8 mouse cellular contexts compared by ENCODE assay signal in the genomic region with DNA sequence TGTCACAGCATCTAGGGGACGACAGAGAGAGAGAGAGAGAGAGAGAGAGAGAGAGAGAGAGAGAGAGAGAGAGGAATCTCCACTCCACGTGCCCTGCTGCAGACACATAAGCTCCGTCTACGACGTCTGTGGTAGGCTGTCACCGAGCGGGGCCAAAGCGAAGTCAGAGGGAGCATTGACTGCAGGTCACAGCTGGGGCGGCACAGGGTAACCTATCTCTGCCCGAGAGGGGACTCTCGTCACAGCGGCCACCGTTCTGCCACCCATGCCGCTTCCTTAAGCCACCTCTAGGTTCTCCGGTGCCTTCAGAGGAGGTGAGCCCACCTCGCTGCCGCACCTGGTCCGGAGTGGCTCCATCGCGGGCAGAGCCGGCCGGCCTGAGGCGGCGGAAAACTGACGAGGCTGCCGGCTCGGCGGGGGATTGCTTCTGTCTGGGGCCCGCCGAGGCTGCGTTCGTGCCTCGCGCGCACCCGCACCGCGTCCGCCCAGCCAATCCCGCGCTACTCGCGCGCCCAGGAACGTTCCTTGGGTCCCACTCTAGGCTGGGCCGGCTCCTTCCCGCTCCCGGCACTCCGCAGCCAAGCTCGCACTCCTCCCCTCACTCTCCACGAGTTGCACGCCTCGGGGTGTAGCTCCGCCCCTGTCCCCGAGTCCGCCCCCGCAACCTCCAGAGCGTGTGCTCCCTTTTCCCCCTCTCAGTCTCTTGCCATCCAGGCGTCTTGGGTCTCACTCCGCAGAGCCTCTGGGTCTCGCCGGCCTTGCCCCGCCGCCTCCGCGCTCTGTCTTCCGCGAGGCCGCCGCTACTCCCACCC. TPM values are rescaled to one million over a fixed set of nuclear protein-coding genes. Genes with fewer than 3 reads are reported as not detected.
DNase-seq lines count a peak whose midpoint lies in the region; ATAC-seq lines count a peak whose summit lies in the region.

A gene (plus strand): TSS at position 673 of the 812 bp plus-strand sequence.

- H3K4me2 ChIP-seq in hindbrain, embryonic 14.5 days (replicated peaks), result peak within 1 kb of the TSS; percentile 53

- H3K27ac ChIP-seq in hindbrain, embryonic 14.5 days, result peak within 1 kb of the TSS; percentile 96

- DNase-seq in R1 (ENCODE audit: low read depth, low spot score), result peak; percentile 95
- DNase-seq in cerebellum, postnatal 25 days, result peak; percentile 93 to 94
- peak; percentile 81 to 84 for DNase-seq in frontal cortex, postnatal 25 days (ENCODE audit: low spot score in 2 of 2)
- DNase-seq in hindbrain, embryonic 14.5 days (ENCODE audit: low spot score), result peak; percentile 90
- peak; percentile 89 for DNase-seq in left cerebral cortex, adult 11 months (ENCODE audit: low spot score)
- DNase-seq in lung, postnatal 4 days, result peak; percentile 90 to 95
- DNase-seq in retina, postnatal 7 days (ENCODE audit: low read depth, low spot score), result peak; percentile 80
- DNase-seq in urinary bladder, postnatal 10 days (ENCODE audit: low spot score), result peak; percentile 48

- under 1% methylated on average over 68 of the region's 70 CpGs for WGBS in hindbrain, embryonic 14.5 days

- H3K9ac ChIP-seq in hindbrain, embryonic 14.5 days, result peak within 1 kb of the TSS; percentile 92

- H3K27me3 ChIP-seq in hindbrain, embryonic 14.5 days (ENCODE audit: control insufficient read depth, insufficient read depth, low read length), result no peaks in the 10 kb centered on the region

- no peaks in the 10 kb centered on the region for H3K36me3 ChIP-seq in hindbrain, embryonic 14.5 days (replicated peaks; ENCODE audit: control insufficient read depth, insufficient read depth)

- H3K4me1 ChIP-seq in hindbrain, embryonic 14.5 days (replicated peaks; ENCODE audit: control insufficient read depth, insufficient read depth, low read length), result peaks cover 15% of the 10 kb centered on the region; the same call in 1 of the 2 replicates

- H3K9me3 ChIP-seq in hindbrain, embryonic 14.5 days (ENCODE audit: control insufficient read depth, low read length), result no peaks in the 10 kb centered on the region

- peak within 1 kb of the TSS; percentile 81 for H3K4me3 ChIP-seq in hindbrain, embryonic 14.5 days (replicated peaks; ENCODE audit: low read length)

- ATAC-seq in hindbrain, embryonic 14.5 days (ENCODE audit: low FRiP score), result peak; percentile 97

RNA-seq across cellular contexts. Expression of the gene that starts here (rescaled TPM):
- polyA plus RNA-seq in hindbrain, embryonic 14.5 days (2014; fragmentation: Nextera tagmentation; extraction: Ambion mirVana), result 61.3 and 62.8 TPM in 2 replicates

Comparison
In these comparisons a context has a peak if more than half of its experiments do, and no peak if none do; other contexts are left out.
1. Peak in every context shown above with its lines: DNase-seq, ATAC-seq, H3K4me3 ChIP-seq and H3K27ac ChIP-seq.